Mouse (Mus musculus) adrenal gland, adult 10 weeks (tissue): ENCODE results near the gene Efna2. TPM values are rescaled to one million over a fixed set of nuclear protein-coding genes. Genes with fewer than 3 reads are reported as not detected.

Experiments
- polyA plus RNA-seq: library from polyadenylated mRNA; stranded (reverse); fragments of 350-450 nt; fragmentation: Illumina TruSeq; extraction: RNeasy Lipid Tissue Mini Kit (QIAGEN cat#74804); gene quantifications from one replicate; pipeline ENCODE4 v1.2.3, GENCODE M21; 2014; ENCODE audit warnings: low read depth, low replicate concordance

Gene Efna2
- 2.2 TPM for polyA plus RNA-seq

DNA sequence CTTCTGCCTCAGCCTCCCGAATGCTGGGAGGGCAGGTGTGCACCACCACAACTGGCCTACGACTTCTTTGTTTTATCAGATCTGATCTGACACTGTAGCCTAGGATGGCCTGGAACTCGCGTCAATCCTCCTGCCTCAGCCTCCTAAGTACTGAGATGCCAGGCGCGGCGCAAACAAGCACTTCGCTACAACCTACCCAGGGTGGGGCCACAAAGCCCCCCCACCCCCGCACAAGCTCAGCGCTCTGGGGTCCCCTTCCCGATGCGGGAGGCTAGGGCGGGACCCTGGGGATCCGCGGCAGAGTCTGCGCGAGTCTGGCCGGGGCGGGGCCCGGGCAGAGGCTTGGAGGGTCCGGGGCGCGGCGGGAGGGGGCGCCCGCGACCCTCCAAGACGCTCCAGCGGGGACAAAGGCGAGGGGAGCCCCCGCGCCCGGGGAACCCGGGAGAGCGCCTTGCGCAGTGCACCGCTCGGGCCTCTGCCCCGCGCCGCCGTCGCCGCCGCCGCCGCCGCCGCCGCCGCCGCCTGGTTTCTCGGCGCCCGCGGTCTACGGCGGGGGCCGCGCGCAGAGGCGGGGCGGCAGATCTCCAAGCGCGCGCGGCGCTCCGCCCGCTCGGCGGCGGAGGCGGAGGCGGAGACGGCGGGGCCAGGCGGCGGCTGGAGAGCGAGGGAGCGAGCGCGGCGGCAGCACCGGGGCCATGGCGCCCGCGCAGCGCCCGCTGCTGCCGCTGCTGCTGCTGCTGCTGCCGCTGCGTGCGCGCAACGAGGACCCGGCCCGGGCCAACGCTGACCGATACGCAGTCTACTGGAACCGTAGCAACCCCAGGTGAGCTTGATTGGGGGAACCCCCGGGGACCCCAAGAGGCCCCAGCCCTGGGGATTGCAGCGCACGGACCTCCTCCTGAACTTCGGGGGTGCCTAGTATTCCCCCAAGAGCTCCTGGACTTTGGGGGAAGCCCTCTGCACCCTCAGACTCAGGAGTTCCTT, at the start of gene Efna2:
Gene Efna2, plus strand, starts transcription at position 415 of the 984 bp plus-strand sequence.

DNA sequence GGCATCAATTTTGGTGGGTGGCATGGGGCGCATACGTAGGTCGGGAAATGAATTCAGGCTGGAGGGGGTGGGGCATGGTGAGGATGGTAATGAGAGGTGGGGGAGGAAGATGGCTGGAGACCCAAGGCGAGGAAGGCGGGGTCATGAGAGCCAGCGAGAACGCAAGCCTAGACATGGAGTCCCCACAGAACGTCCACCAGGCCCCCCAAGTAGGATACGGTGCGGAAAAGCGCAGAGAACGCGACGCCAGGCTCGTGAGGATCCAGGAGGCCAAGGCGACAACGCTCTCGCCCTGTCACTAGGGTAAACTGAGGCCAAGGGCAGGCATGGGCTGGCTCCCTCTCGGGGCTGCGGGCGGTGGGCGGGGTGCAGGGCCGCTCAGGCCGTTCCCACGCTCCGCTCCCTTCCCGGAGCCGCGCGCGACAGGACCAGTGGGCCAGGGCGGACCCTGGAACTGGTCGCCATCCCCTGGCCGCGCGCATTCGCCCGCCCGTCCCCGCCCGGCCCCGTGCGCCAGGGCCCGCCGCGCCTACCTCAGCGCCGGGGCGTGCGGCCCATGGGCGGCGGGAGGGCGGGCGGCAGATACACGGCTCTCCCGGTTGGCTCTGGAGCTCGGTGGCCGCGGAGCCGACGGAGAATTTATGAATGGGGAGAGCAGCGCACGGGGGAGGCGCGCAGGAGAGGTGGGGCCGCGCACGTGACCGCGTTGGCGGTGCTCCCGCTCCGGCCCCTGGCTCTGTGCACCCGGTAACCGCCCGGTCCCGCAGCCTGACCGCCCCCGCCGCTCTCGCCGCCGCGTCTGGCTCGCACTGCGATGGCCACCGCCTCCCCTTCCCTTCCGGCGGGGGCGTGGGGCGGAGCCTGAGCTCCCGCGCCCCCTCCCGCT, 40.5 kb upstream of the Efna2 start, which contains the start of gene Atp5d:
Gene Atp5d, plus strand, starts transcription at position 80 of the 886 bp plus-strand sequence.

DNA sequence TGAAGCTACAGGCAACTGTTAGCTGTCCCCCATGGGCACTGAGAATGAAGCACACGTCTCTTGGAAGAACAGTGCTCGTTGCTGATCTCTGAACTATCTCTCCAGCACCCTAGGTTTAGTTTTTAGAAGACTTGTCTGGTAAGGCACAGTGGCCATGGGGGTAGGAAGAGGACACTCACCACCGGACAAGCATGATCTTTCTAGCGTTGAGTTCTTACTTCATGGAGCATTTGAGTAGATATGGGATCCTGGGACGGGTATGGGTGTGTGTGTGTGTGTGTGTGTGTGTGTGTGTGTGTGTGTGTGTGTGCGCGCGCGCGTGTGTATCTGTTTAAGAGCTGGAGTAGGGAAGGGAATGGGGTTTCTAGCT, 38.6 kb upstream of the Efna2 start, which contains the start of gene Cbarp:
Gene Cbarp, minus strand, starts transcription at position 170 of the 370 bp plus-strand sequence.

DNA sequence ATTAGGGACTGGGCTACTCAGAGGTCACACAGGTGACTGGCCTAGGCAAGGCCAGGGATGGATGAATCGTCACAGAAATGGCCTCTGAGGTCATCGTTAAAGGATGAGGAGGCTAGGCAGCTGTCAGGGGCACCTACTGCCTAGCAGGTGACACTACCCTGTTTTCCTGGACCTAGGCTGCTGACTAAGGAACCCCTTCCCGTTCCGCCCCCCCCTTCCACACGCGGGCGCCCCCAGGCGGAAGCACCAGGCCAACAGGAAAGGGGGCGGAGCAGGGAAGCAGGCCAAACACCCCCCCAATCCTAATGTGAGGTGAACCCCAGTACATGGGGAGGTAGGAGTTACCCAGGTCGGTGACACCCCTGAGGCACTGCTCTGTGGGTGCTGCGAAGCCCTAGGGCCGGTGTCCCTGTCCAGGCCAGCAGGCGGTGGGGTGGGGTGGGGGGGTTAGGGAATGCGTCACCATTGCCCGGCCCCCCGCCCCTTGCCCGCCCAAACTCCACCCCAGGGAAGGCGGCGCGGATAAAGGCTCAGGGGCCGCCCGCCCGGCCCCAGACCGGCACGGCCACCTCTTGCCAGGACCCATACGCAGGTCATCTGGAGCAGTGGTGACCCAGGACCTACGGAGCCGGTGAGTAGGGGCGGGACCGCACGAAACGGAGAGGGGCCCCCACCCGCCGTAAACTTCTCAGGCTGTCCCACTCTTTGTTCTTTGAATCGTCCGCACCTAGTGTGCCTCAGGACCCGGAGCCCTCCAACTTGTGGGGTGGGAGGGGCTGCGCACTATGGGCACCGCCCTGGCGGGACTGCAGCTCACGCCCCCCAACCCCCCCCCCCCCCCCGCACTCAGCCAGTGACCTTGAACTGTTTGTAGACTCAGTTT, 31.3 kb upstream of the Efna2 start, which contains the start of gene Midn:
Gene Midn, plus strand, starts transcription at position 554 of the 883 bp plus-strand sequence.

DNA sequence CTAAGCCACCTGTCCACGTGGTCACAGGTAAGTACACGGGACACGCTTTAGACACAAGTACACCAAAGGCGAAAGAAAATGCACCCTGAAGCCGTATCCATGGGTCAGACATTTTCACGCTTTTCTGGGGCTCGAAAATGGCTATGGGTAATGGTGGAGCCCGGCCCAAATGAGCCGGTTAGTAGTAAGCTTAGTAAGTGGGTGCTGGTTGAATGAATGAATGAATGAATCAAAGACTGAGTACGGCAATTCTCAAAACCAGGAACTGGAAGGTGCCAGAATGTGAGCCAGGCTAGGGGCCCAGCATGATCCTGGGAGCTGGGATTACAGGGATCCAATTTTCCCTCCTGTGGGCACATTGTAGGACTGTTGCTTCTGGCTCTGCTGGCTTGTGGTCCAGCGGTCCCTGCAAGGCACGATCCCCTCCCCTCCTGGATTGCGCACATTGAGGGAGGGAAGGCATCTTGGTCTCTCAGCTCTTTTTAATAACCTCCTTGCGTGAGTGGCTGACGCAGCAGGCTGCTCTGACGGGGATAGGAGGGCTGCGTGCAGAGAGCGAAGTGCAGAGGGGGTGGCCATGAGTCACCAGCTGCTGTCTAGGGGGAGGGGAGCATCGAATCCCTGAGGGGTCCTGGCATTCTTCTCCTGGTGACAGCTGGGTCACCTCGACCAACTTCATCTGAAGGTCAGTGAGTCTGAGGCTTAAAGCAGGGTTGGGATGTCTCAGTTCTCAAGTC, 13.7 kb upstream of the Efna2 start, which contains the start of gene Cirbp:
Gene Cirbp, plus strand, starts transcription at position 594 of the 737 bp plus-strand sequence.

DNA sequence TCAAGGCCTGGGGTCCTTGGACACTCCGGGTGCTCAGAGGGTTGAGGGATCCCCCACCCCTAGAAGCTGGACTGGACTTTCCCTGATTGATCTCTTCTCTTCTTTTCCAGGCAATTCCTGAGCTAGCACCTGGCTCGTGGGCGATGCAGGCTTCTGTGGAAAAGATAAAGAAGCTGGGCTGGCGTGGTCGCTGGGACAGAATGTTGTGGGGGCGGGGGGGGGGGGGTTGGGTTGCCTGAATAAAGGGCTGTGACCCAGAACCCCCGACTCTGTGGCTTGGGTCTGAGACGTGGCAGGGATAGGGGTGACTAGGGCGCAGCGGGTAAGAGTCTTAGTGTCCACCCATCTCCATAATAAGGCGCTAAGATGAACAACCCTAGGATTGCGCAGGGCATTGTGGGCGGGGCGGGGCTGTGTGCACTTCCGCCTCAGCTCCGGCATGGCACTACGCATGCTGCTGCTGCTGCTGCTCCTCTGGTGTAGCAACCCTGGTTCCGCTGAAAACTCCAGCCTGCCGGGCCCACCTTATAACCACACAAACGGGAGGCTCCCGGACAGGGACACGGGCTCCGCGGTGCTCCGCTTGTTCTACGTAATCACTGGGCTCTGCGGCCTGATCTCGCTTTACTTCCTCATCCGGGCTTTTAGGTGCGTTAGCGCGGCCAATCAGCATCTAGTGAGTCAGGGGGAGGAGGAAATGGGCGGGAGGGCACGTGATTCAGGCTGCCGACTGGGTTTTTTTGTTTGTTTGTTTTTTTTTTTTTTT, 6.6 kb upstream of the Efna2 start, which contains the start of gene 1600002K03Rik:
Gene 1600002K03Rik, plus strand, starts transcription at position 418 of the 766 bp plus-strand sequence.

DNA sequence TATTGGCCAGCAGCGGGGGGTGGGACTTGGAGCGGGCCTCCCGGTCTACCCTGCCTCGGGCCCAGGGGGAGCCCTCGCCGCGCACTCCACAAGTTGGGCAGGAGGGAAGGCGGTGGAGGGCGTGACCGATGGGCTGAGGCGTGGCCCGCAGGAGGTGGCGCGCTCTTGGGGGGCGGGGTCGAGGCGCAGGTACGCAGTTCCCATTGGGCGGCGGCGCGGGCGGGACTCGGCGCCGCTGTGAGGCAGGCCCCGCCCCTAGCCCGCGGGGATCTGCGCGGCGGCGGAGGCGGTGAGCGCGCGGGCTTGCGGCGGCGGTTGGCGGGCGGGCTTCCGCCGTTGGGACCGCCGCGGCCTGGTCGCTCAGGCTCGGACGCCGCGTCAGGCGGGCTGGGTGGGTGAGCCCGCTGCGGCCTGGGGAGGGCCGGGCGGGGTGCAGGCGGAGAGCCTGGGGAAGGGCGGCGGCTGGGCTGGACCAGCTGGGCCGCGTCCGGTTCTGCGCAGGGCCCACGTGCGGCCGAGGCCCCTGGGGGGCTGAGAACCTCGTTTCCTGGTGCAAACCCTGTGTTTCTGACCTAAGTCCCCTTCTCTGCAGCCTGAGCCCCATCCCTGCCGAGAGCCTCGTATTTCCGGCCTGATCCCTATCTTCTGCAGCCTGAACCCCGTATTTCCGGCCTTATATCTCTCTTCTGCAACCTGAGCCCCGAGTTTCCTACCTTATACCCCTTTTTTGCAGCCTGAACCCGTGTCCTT, 47.3 kb downstream of the Efna2 start, which contains the start of gene Mum1:
Gene Mum1, plus strand, starts transcription at position 19 of the 750 bp plus-strand sequence.

Other genes starting within 250 kb of the Efna2 start
- gene Wdr18, start 219.3 kb upstream of the Efna2 start, polyA plus RNA-seq = 1.2 TPM
- gene Grin3b, start 208.8 kb upstream of the Efna2 start, polyA plus RNA-seq = not detected
- gene Tmem259, start 195.2 kb upstream of the Efna2 start, polyA plus RNA-seq = 0.64 TPM
- gene Cnn2, start 190.9 kb upstream of the Efna2 start, polyA plus RNA-seq = 4.3 TPM
- gene Abca7, start 183.0 kb upstream of the Efna2 start, polyA plus RNA-seq = 0.58 TPM
- gene Arhgap45, start 162.8 kb upstream of the Efna2 start, polyA plus RNA-seq = not detected
- 0.64 TPM for gene Polr2e, start 139.7 kb upstream of the Efna2 start, polyA plus RNA-seq
- gene Gpx4, start 132.3 kb upstream of the Efna2 start, polyA plus RNA-seq = 76.0 TPM
- 1.3 TPM for gene Sbno2, start 73.9 kb upstream of the Efna2 start, polyA plus RNA-seq
- gene Stk11, start 63.7 kb upstream of the Efna2 start, polyA plus RNA-seq = 8.0 TPM
- gene Atp5d, start 40.9 kb upstream of the Efna2 start, polyA plus RNA-seq = 0.70 TPM
- 1.5 TPM for gene Cbarp, start 38.6 kb upstream of the Efna2 start, polyA plus RNA-seq
- 7.6 TPM for gene Midn, start 31.2 kb upstream of the Efna2 start, polyA plus RNA-seq
- gene Cirbp, start 13.5 kb upstream of the Efna2 start, polyA plus RNA-seq = 21.3 TPM
- gene 1600002K03Rik, start 6.5 kb upstream of the Efna2 start, polyA plus RNA-seq = 1.0 TPM
- gene Mum1, start 47.0 kb downstream of the Efna2 start, polyA plus RNA-seq = 7.3 TPM
- 5.8 TPM for gene Ndufs7, start 69.6 kb downstream of the Efna2 start, polyA plus RNA-seq
- gene Gamt, start 81.5 kb downstream of the Efna2 start, polyA plus RNA-seq = 2.7 TPM
- 17.0 TPM for gene Dazap1, start 82.0 kb downstream of the Efna2 start, polyA plus RNA-seq
- not detected for gene Rps15, start 113.0 kb downstream of the Efna2 start, polyA plus RNA-seq
- not detected for gene Apc2, start 116.5 kb downstream of the Efna2 start, polyA plus RNA-seq
- gene 2310011J03Rik, start 141.1 kb downstream of the Efna2 start, polyA plus RNA-seq = 1.4 TPM
- not detected for gene Pcsk4, start 150.0 kb downstream of the Efna2 start, polyA plus RNA-seq
- not detected for gene Reep6, start 150.5 kb downstream of the Efna2 start, polyA plus RNA-seq
- gene Adamtsl5, start 168.9 kb downstream of the Efna2 start, polyA plus RNA-seq = 0.82 TPM
- not detected for gene Plk5, start 177.0 kb downstream of the Efna2 start, polyA plus RNA-seq
- 13.4 TPM for gene Mex3d, start 208.2 kb downstream of the Efna2 start, polyA plus RNA-seq
- not detected for gene Mbd3, start 220.1 kb downstream of the Efna2 start, polyA plus RNA-seq
- not detected for gene Uqcr11, start 227.3 kb downstream of the Efna2 start, polyA plus RNA-seq